Mouse (Mus musculus): Measurements from ENCODE around the gene Idua. TPM values are rescaled to one million over a fixed set of nuclear protein-coding genes. Genes with fewer than 3 reads are reported as not detected.
A peak's percentile ranks its signal among the peaks of the same experiment; 100 is the strongest.

Idua gene
- total RNA-seq, 1 experiment, result 3.7 TPM

GRCm38 (mm10) chr5:108691152-108691551 lies 31.0 kb downstream of the Idua start:
- DNase-seq (ENCODE audit: low read depth, low spot score), result no peak
- Histone ChIP-seq H3K27ac (ENCODE audit: insufficient read depth, low read depth, low read length, poor library complexity, severe bottlenecking) (no peak overlapping the region), H3K4me1 (ENCODE audit: control insufficient read depth in 2 of 2, insufficient read depth in 2 of 2, low read length in 2 of 2, poor library complexity in 1 of 2) (peaks cover 0 to 4% of the 10 kb centered on the region in 2 experiments; a peak in 1 of 4 replicates), H3K36me3 (ENCODE audit: control insufficient read depth, insufficient read depth, low read length, poor library complexity, severe bottlenecking) (no peaks in the 10 kb centered on the region), H3K9me3 (ENCODE audit: control insufficient read depth, insufficient read depth, low read depth, low read length) (no peaks in the 10 kb centered on the region), H3K4me3 (ENCODE audit: insufficient read depth in 1 of 2, low read depth in 1 of 2, low read length in 2 of 2, poor library complexity in 1 of 2, severe bottlenecking in 1 of 2) (no peak overlapping the region), H3K9ac (ENCODE audit: insufficient read depth, low read depth, low read length, poor library complexity, severe bottlenecking) (no peak overlapping the region)
- TF ChIP-seq ZC3H11A (IDR thresholded peaks at IDR 0.05; ENCODE audit: borderline replicate concordance, low read depth, low read length) (no peak), HCFC1 (IDR thresholded peaks at IDR 0.05; ENCODE audit: borderline replicate concordance, insufficient read depth, low read length) (no peak), MAFK (IDR thresholded peaks at IDR 0.05; ENCODE audit: insufficient read depth, low read depth, low read length) (no peak), CHD2 (IDR thresholded peaks at IDR 0.05; ENCODE audit: low read depth, low read length) (no peak)
- in situ Hi-C loops (cut with MboI; ENCODE audit: low sequenced_read_pairs in 2 of 2, unreplicated experiment in 2 of 2), result no loop called here

GRCm38 (mm10) chr5:108692271-108692670 lies 32.1 kb downstream of the Idua start, which contains the start of gene Fgfrl1:
Gene Fgfrl1 (plus strand): TSS chr5:108692382.
- Histone ChIP-seq H3K36me3 (ENCODE audit: control insufficient read depth, insufficient read depth, low read length, poor library complexity, severe bottlenecking) (no peaks in the 10 kb centered on the region), H3K4me1 (ENCODE audit: control insufficient read depth in 2 of 2, insufficient read depth in 2 of 2, low read length in 2 of 2, poor library complexity in 1 of 2) (peaks cover 0 to 4% of the 10 kb centered on the region in 2 experiments; a peak in 1 of 4 replicates), H3K27ac (ENCODE audit: insufficient read depth, low read depth, low read length, poor library complexity, severe bottlenecking) (no peak within 1 kb of the TSS), H3K4me3 (ENCODE audit: insufficient read depth in 1 of 2, low read depth in 1 of 2, low read length in 2 of 2, poor library complexity in 1 of 2, severe bottlenecking in 1 of 2) (peak within 1 kb of the TSS in 1 of 2 experiments; percentile 58; a peak in 3 of 4 replicates), H3K9ac (ENCODE audit: insufficient read depth, low read depth, low read length, poor library complexity, severe bottlenecking) (no peak within 1 kb of the TSS), H3K9me3 (ENCODE audit: control insufficient read depth, insufficient read depth, low read depth, low read length) (no peaks in the 10 kb centered on the region)
- TF ChIP-seq MAFK (IDR thresholded peaks at IDR 0.05; ENCODE audit: insufficient read depth, low read depth, low read length), result no peak
- no peak for TF ChIP-seq ZC3H11A (IDR thresholded peaks at IDR 0.05; ENCODE audit: borderline replicate concordance, low read depth, low read length)
- TF ChIP-seq ZNF384 (IDR thresholded peaks at IDR 0.05; ENCODE audit: low read depth, low read length), result no peak
- TF ChIP-seq CHD2 (IDR thresholded peaks at IDR 0.05; ENCODE audit: low read depth, low read length), result no peak
- TF ChIP-seq HCFC1 (IDR thresholded peaks at IDR 0.05; ENCODE audit: borderline replicate concordance, insufficient read depth, low read length), result no peak
- in situ Hi-C loops (cut with MboI; ENCODE audit: low sequenced_read_pairs in 2 of 2, unreplicated experiment in 2 of 2), result no loop called here
- peak; percentile 62 for DNase-seq (ENCODE audit: low read depth, low spot score)

GRCm38 (mm10) chr5:108693872-108694288 lies 33.7 kb downstream of the Idua start:
- peak; percentile 86 for DNase-seq (ENCODE audit: low read depth, low spot score)
- Histone ChIP-seq H3K36me3 (ENCODE audit: control insufficient read depth, insufficient read depth, low read length, poor library complexity, severe bottlenecking) (no peaks in the 10 kb centered on the region), H3K9ac (ENCODE audit: insufficient read depth, low read depth, low read length, poor library complexity, severe bottlenecking) (peak overlapping the region; percentile 87), H3K4me1 (ENCODE audit: control insufficient read depth in 2 of 2, insufficient read depth in 2 of 2, low read length in 2 of 2, poor library complexity in 1 of 2) (peaks cover 0 to 4% of the 10 kb centered on the region in 2 experiments; a peak in 1 of 4 replicates), H3K4me3 (ENCODE audit: insufficient read depth in 1 of 2, low read depth in 1 of 2, low read length in 2 of 2, poor library complexity in 1 of 2, severe bottlenecking in 1 of 2) (peak overlapping the region; percentile 66 to 93), H3K27ac (ENCODE audit: insufficient read depth, low read depth, low read length, poor library complexity, severe bottlenecking) (no peak overlapping the region), H3K9me3 (ENCODE audit: control insufficient read depth, insufficient read depth, low read depth, low read length) (no peaks in the 10 kb centered on the region)
- in situ Hi-C loops (cut with MboI; ENCODE audit: low sequenced_read_pairs in 2 of 2, unreplicated experiment in 2 of 2), result no loop called here
- TF ChIP-seq ZC3H11A (IDR thresholded peaks at IDR 0.05; ENCODE audit: borderline replicate concordance, low read depth, low read length) (no peak), MAFK (IDR thresholded peaks at IDR 0.05; ENCODE audit: insufficient read depth, low read depth, low read length) (no peak), HCFC1 (IDR thresholded peaks at IDR 0.05; ENCODE audit: borderline replicate concordance, insufficient read depth, low read length) (no peak)

GRCm38 (mm10) chr5:108694352-108695261 lies 34.5 kb downstream of the Idua start:
- H3K36me3 ChIP-seq (ENCODE audit: control insufficient read depth, insufficient read depth, low read length, poor library complexity, severe bottlenecking), result no peaks in the 10 kb centered on the region
- peak overlapping the region; percentile 87 for H3K9ac ChIP-seq (ENCODE audit: insufficient read depth, low read depth, low read length, poor library complexity, severe bottlenecking)
- H3K9me3 ChIP-seq (ENCODE audit: control insufficient read depth, insufficient read depth, low read depth, low read length), result no peaks in the 10 kb centered on the region
- H3K4me1 ChIP-seq (ENCODE audit: control insufficient read depth in 2 of 2, insufficient read depth in 2 of 2, low read length in 2 of 2, poor library complexity in 1 of 2), result peaks cover 0 to 4% of the 10 kb centered on the region in 2 experiments; a peak in 1 of 4 replicates
- in situ Hi-C loops (cut with MboI; ENCODE audit: low sequenced_read_pairs in 2 of 2, unreplicated experiment in 2 of 2), result no loop called here
- no peak for DNase-seq (ENCODE audit: low read depth, low spot score)
- TF ChIP-seq ZC3H11A (IDR thresholded peaks at IDR 0.05; ENCODE audit: borderline replicate concordance, low read depth, low read length), result no peak
- TF ChIP-seq ZNF384 (IDR thresholded peaks at IDR 0.05; ENCODE audit: low read depth, low read length), result no peak
- TF ChIP-seq HCFC1 (IDR thresholded peaks at IDR 0.05; ENCODE audit: borderline replicate concordance, insufficient read depth, low read length), result no peak
- TF ChIP-seq CHD2 (IDR thresholded peaks at IDR 0.05; ENCODE audit: low read depth, low read length), result no peak
- no peak for TF ChIP-seq MAFK (IDR thresholded peaks at IDR 0.05; ENCODE audit: insufficient read depth, low read depth, low read length)
- H3K4me3 ChIP-seq (ENCODE audit: insufficient read depth in 1 of 2, low read depth in 1 of 2, low read length in 2 of 2, poor library complexity in 1 of 2, severe bottlenecking in 1 of 2), result peak overlapping the region; percentile 66 to 93
- no peak overlapping the region for H3K27ac ChIP-seq (ENCODE audit: insufficient read depth, low read depth, low read length, poor library complexity, severe bottlenecking)

Measured in ES-E14 (cell line).